Mouse (Mus musculus): Measurements from ENCODE around the gene Tmprss2. TPM values are rescaled to one million over a fixed set of nuclear protein-coding genes. Genes with fewer than 3 reads are reported as not detected.
"Not testable (repeated sequence)": the region's sequence is repeated elsewhere in the genome, so short reads cannot be mapped to it uniquely, and the experiment has no call there.

Gene Tmprss2
- polyA plus RNA-seq, 1 experiment from 2014 or later = 22.1 TPM

DNA sequence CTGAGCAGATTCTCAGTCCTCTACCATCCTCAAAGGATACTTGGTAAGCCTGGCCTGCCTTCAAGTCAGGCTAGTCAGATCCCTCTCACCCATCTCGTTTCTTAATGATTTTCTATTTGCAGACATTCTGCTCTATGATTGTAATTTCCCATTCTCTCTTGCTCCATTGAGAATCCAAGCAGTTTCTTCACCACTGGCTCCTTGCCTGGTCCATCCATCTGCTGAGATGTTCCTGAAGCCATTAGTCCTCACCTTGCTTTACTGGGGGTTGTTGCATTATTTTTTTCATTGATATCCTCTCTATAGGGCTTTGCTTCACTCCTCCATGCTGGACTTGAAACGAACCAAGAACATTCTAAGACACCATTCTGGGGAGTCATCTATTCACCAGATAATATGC, 10.4 kb downstream of the Tmprss2 start:
- H3K4me1 ChIP-seq (replicated peaks; ENCODE audit: control insufficient read depth, insufficient read depth, low read length) = no peaks in the 10 kb centered on the region
- H3K4me2 ChIP-seq (replicated peaks; ENCODE audit: low read depth) = no peak overlapping the region
- 0 out of 2 replicates have a peak, but pooled peaks cover 5% of the 10 kb centered on the region for H3K27me3 ChIP-seq (replicated peaks; ENCODE audit: control insufficient read depth, insufficient read depth, low read length)
- H3K4me3 ChIP-seq (ENCODE audit: low read depth, low read length) = no peak overlapping the region
- no peak overlapping the region for H3K27ac ChIP-seq (ENCODE audit: low read depth, low read length)
- peaks cover 9% of the 10 kb centered on the region; the same call in 1 of the 2 replicates for H3K36me3 ChIP-seq (ENCODE audit: control insufficient read depth, insufficient read depth)
- WGBS = 79% methylated on average over 2 of the region's 2 CpGs
- ATAC-seq = no peak
- no peak for TF ChIP-seq CTCF (IDR thresholded peaks at IDR 0.05; ENCODE audit: low read depth)
- no peaks in the 10 kb centered on the region for H3K9me3 ChIP-seq (ENCODE audit: control insufficient read depth)
- H3K9ac ChIP-seq (ENCODE audit: low read depth, low read length) = no peak overlapping the region

DNA sequence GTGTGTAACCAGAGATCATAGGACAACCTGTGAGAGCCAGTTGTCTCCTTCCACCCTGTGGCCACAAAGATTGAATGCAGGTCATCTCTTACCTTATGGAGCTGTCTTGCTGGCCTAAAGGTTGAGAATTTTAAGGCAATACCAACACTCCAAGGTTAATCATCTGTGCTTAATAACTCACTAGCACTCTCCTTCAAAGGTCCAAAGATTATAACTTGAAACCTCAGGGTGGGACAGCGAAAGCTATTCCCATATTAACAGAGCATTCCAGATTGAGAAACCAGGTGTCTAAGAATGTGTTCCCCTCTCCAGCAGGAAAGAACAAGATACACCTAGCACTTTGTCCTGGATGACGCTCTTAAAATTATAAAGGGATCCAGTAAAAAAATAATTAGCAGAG, 12.9 kb downstream of the Tmprss2 start:
- TF ChIP-seq CTCF (IDR thresholded peaks at IDR 0.05; ENCODE audit: low read depth) = no peak
- Histone ChIP-seq H3K4me2 (replicated peaks; ENCODE audit: low read depth) (no peak overlapping the region), H3K27me3 (replicated peaks; ENCODE audit: control insufficient read depth, insufficient read depth, low read length) (no peaks in the 10 kb centered on the region), H3K36me3 (ENCODE audit: control insufficient read depth, insufficient read depth) (peaks cover 5% of the 10 kb centered on the region; the same call in 1 of the 2 replicates), H3K27ac (ENCODE audit: low read depth, low read length) (no peak overlapping the region), H3K4me3 (ENCODE audit: low read depth, low read length) (no peak overlapping the region), H3K4me1 (replicated peaks; ENCODE audit: control insufficient read depth, insufficient read depth, low read length) (no peaks in the 10 kb centered on the region), H3K9me3 (ENCODE audit: control insufficient read depth) (no peaks in the 10 kb centered on the region), H3K9ac (ENCODE audit: low read depth, low read length) (no peak overlapping the region)
- no peak for ATAC-seq
- WGBS = 75% methylated on average over 2 of the region's 2 CpGs

DNA sequence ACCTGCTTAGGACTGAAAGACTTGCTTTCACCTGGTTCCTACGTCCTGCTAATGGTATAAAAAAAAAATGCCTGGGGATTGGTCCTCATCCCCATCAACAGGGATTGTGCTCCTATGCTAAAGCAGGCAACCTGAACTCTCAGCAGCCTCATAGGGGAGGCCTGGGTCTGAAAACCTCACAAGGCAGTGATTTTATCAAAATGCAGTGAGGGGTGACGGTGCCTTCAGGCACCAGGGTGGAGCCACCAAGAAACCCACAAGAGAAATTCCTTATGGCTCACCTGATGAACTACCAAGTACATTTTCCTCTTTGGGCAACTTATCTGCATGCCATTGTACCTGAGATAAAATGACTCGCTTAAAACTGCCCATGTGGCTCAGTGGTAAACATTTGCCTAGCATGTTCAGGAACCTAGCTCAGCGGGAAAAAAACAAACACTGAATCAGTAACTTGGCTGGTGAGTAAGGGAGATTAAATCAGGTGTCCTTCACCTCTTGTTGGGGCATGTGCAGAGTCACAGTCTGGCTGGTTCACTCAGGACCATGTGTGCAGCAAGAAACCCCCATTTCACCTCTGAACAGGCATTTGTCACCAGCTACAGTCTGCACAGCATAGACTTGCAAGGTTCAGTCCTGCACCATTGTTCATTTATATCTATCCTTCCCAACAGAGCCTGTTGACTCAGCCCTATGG, 17.0 kb downstream of the Tmprss2 start:
- TF ChIP-seq CTCF (IDR thresholded peaks at IDR 0.05; ENCODE audit: low read depth) = no peak
- ATAC-seq = peak; percentile 56
- no peak overlapping the region for H3K27ac ChIP-seq (ENCODE audit: low read depth, low read length)

DNA sequence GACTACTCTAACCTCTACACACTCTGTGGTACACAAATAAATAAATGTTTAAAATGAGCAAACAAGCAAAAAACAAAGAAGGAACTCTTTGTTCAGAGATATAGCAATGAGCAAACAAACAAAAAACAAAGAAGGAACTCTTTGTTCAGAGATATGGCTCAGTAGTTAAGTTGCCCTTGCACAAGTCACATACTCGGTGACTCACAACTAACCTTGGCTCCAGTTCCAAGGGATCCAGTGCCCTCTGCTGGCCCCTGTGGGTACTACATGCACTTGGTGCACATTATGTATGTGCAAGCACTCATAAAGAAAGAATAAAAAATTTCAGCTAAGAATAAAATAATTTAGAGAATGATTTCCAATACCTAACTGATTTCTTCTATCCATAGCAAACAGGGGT, 17.9 kb downstream of the Tmprss2 start:
- TF ChIP-seq CTCF (IDR thresholded peaks at IDR 0.05; ENCODE audit: low read depth) = peak; percentile 93
- whole genome bisulfite sequencing = 21% methylated on average over 1 of the region's 1 CpGs
- ATAC-seq = peak; percentile 75

More for the DNA sequence above, 17.0 kb downstream of the Tmprss2 start:
- Histone ChIP-seq H3K4me2 (replicated peaks; ENCODE audit: low read depth) (no peak overlapping the region), H3K4me1 (replicated peaks; ENCODE audit: control insufficient read depth, insufficient read depth, low read length) (0 out of 2 replicates have a peak, but pooled peaks cover 5% of the 10 kb centered on the region), H3K36me3 (ENCODE audit: control insufficient read depth, insufficient read depth) (peaks cover 5% of the 10 kb centered on the region; the same call in 1 of the 2 replicates), H3K4me3 (ENCODE audit: low read depth, low read length) (no peak overlapping the region), H3K9ac (ENCODE audit: low read depth, low read length) (no peak overlapping the region), H3K27me3 (replicated peaks; ENCODE audit: control insufficient read depth, insufficient read depth, low read length) (no peaks in the 10 kb centered on the region), H3K9me3 (ENCODE audit: control insufficient read depth) (no peaks in the 10 kb centered on the region)
- WGBS = 47% methylated on average over 4 of the region's 4 CpGs

DNA sequence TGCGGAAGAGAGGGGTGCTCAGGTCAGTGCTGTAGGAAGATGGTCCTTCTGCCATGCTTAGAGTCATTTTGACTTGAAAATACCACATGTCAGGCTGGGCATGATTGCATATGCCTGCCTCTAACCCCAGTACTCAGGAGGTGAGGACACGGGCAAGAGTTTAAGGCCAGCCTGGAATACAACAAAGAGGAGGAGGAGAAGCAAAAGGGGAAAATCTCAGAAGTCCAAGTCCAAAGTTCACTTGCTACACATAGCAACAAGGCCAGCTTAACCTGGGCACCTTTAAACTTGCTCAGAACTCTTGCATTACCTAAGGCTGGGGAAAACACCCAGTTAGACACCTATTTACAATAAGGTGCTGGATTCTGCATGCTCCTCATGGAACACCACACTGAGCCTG, 19.5 kb downstream of the Tmprss2 start:
- H3K4me2 ChIP-seq (replicated peaks; ENCODE audit: low read depth) = no peak overlapping the region
- H3K9ac ChIP-seq (ENCODE audit: low read depth, low read length) = no peak overlapping the region
- H3K9me3 ChIP-seq (ENCODE audit: control insufficient read depth) = no peaks in the 10 kb centered on the region
- H3K27me3 ChIP-seq (replicated peaks; ENCODE audit: control insufficient read depth, insufficient read depth, low read length) = no peaks in the 10 kb centered on the region
- 0 out of 2 replicates have a peak, but pooled peaks cover 5% of the 10 kb centered on the region for H3K4me1 ChIP-seq (replicated peaks; ENCODE audit: control insufficient read depth, insufficient read depth, low read length)
- 0 out of 2 replicates have a peak, but pooled peaks have one; percentile 11 for ATAC-seq
- no peak overlapping the region for H3K4me3 ChIP-seq (ENCODE audit: low read depth, low read length)
- 73% methylated on average over 2 of the region's 2 CpGs for WGBS
- 0 out of 2 replicates have a peak, but pooled peaks cover 3% of the 10 kb centered on the region for H3K36me3 ChIP-seq (ENCODE audit: control insufficient read depth, insufficient read depth)
- no peak for TF ChIP-seq CTCF (IDR thresholded peaks at IDR 0.05; ENCODE audit: low read depth)
- H3K27ac ChIP-seq (ENCODE audit: low read depth, low read length) = no peak overlapping the region

More for the DNA sequence above, 17.9 kb downstream of the Tmprss2 start:
- no peaks in the 10 kb centered on the region for H3K27me3 ChIP-seq (replicated peaks; ENCODE audit: control insufficient read depth, insufficient read depth, low read length)
- no peak overlapping the region for H3K27ac ChIP-seq (ENCODE audit: low read depth, low read length)
- H3K9ac ChIP-seq (ENCODE audit: low read depth, low read length) = no peak overlapping the region
- peaks cover 5% of the 10 kb centered on the region; the same call in 1 of the 2 replicates for H3K36me3 ChIP-seq (ENCODE audit: control insufficient read depth, insufficient read depth)
- no peak overlapping the region for H3K4me2 ChIP-seq (replicated peaks; ENCODE audit: low read depth)
- H3K9me3 ChIP-seq (ENCODE audit: control insufficient read depth) = no peaks in the 10 kb centered on the region
- H3K4me1 ChIP-seq (replicated peaks; ENCODE audit: control insufficient read depth, insufficient read depth, low read length) = 0 out of 2 replicates have a peak, but pooled peaks cover 5% of the 10 kb centered on the region
- no peak overlapping the region for H3K4me3 ChIP-seq (ENCODE audit: low read depth, low read length)

GRCm38 (mm10) chr16:97582876-97583275, 28.1 kb downstream of the Tmprss2 start:
- H3K4me3 ChIP-seq (ENCODE audit: low read depth, low read length); H3K27ac ChIP-seq (ENCODE audit: low read depth, low read length); H3K36me3 ChIP-seq (ENCODE audit: control insufficient read depth, insufficient read depth); H3K4me1 ChIP-seq (replicated peaks; ENCODE audit: control insufficient read depth, insufficient read depth, low read length); H3K4me2 ChIP-seq (replicated peaks; ENCODE audit: low read depth); H3K27me3 ChIP-seq (replicated peaks; ENCODE audit: control insufficient read depth, insufficient read depth, low read length); H3K9me3 ChIP-seq (ENCODE audit: control insufficient read depth); ATAC-seq; H3K9ac ChIP-seq (ENCODE audit: low read depth, low read length): not testable (repeated sequence)
- WGBS = 93% methylated on average over 1 of the region's 1 CpGs

Data from intestine, postnatal 0 days (tissue).